ENCODE assay signal across 10 mouse cellular contexts in genomic region chr6:41562598-41562997, GRCm38 (mm10). TPM values are rescaled to one million over a fixed set of nuclear protein-coding genes. Genes with fewer than 3 reads are reported as not detected.
DNase-seq lines count a peak whose midpoint lies in the region; ATAC-seq and TF ChIP-seq lines count a peak whose summit lies in the region.
"Had no signal": no experiment of that assay in that cellular context is flagged by ENCODE, and none has a peak within 500 bp of the region (broad histone marks: within the 10 kb centered on the region; RNA-seq: fewer than 3 reads in every experiment).

No protein-coding gene starts in this region.

- no peak for TF ChIP-seq CTCF in ES-Bruce4 (IDR thresholded peaks at IDR 0.05; ENCODE audit: low read depth, low read length)
- no peak for TF ChIP-seq CTCF in liver, embryonic 14.5 days (IDR thresholded peaks at IDR 0.05; ENCODE audit: low read depth)

- H3K4me1 ChIP-seq in heart, embryonic 13.5 days = no peaks in the 10 kb centered on the region
- peaks cover 9% of the 10 kb centered on the region for H3K4me1 ChIP-seq in ES-Bruce4 (ENCODE audit: control insufficient read depth, insufficient read depth, low read length)
- H3K4me1 ChIP-seq in forebrain, embryonic 16.5 days (replicated peaks; ENCODE audit: control insufficient read depth, insufficient read depth, low read length) = no peaks in the 10 kb centered on the region
- H3K4me1 ChIP-seq in liver, embryonic 14.5 days (replicated peaks; ENCODE audit: control insufficient read depth in 2 of 2, insufficient read depth in 2 of 2, low read length in 1 of 2) = peaks cover 3 to 6% of the 10 kb centered on the region in 2 experiments; a peak in 3 of 4 replicates
- H3K4me1 ChIP-seq: kidney, embryonic 15.5 days had no signal

- H3K4me3 ChIP-seq in heart, embryonic 13.5 days = peak overlapping the region; percentile 33
- H3K4me3 ChIP-seq in ES-Bruce4 (ENCODE audit: low read depth, low read length) = peak overlapping the region; percentile 55
- peak overlapping the region; percentile 36 for H3K4me3 ChIP-seq in forebrain, embryonic 16.5 days (replicated peaks; ENCODE audit: low read length)
- peak overlapping the region in 1 of 2 experiments; percentile 12; a peak in 2 of 4 replicates for H3K4me3 ChIP-seq in liver, embryonic 14.5 days (ENCODE audit: insufficient read depth in 1 of 2, low read depth in 2 of 2, low read length in 2 of 2)
- H3K4me3 ChIP-seq: kidney, embryonic 15.5 days had no signal

- no peak for DNase-seq in heart, postnatal 36 days
- no peak for DNase-seq in liver, embryonic 14.5 days (ENCODE audit: low read depth in 3 of 3, low spot score in 3 of 3)
- no peak for DNase-seq in left cerebral cortex, adult 9 months (ENCODE audit: low spot score in 2 of 2)
- DNase-seq in frontal cortex, adult 2 months (ENCODE audit: extremely low spot score in 1 of 2, low spot score in 1 of 2) = no peak

- ATAC-seq in heart, embryonic 13.5 days (ENCODE audit: extremely low read depth, insufficient number of reproducible peaks, low FRiP score, low TSS enrichment) = no peak
- peak; percentile 37; the same call in 1 of the 2 replicates for ATAC-seq in forebrain, embryonic 16.5 days
- no peak for ATAC-seq in liver, embryonic 14.5 days (ENCODE audit: insufficient read depth)
- ATAC-seq in frontal cortex, adult (ENCODE audit: low TSS enrichment) = no peak

- H3K9me3 ChIP-seq in heart, embryonic 13.5 days = no peaks in the 10 kb centered on the region
- no peaks in the 10 kb centered on the region for H3K9me3 ChIP-seq in ES-Bruce4 (replicated peaks; ENCODE audit: control insufficient read depth, insufficient read depth, low read length, poor library complexity, severe bottlenecking)
- H3K9me3 ChIP-seq in forebrain, embryonic 16.5 days (ENCODE audit: control insufficient read depth, low read length) = no peaks in the 10 kb centered on the region
- no peaks in the 10 kb centered on the region for H3K9me3 ChIP-seq in liver, embryonic 14.5 days (ENCODE audit: control insufficient read depth, low read length)
- H3K9me3 ChIP-seq: kidney, embryonic 15.5 days had no signal

- TF ChIP-seq POLR2A in ES-Bruce4 (IDR thresholded peaks at IDR 0.05; ENCODE audit: insufficient read depth, low read length) = no peak

- TF ChIP-seq EP300 in ES-Bruce4 (IDR thresholded peaks at IDR 0.05; ENCODE audit: insufficient read depth, low read depth, low read length) = no peak
- TF ChIP-seq EP300 in liver, embryonic 14.5 days (IDR thresholded peaks at IDR 0.05; ENCODE audit: low read depth) = no peak

- peak overlapping the region; percentile 51 for H3K4me2 ChIP-seq in heart, embryonic 13.5 days
- peak overlapping the region; percentile 22 for H3K4me2 ChIP-seq in forebrain, embryonic 16.5 days (ENCODE audit: low read length)
- H3K4me2 ChIP-seq in liver, embryonic 14.5 days (ENCODE audit: low read depth) = peak overlapping the region; percentile 52
- H3K4me2 ChIP-seq: kidney, embryonic 15.5 days had no signal

- no peak overlapping the region for H3K27ac ChIP-seq in heart, embryonic 13.5 days (replicated peaks)
- H3K27ac ChIP-seq in ES-Bruce4 (ENCODE audit: insufficient read depth, low read length) = peak overlapping the region; percentile 73
- no peak overlapping the region for H3K27ac ChIP-seq in forebrain, embryonic 16.5 days (ENCODE audit: low read length)
- no peak overlapping the region for H3K27ac ChIP-seq in liver, embryonic 14.5 days
- H3K27ac ChIP-seq: kidney, embryonic 15.5 days; macrophage had no signal

- no peak overlapping the region for H3K9ac ChIP-seq in heart, embryonic 13.5 days
- H3K9ac ChIP-seq in ES-Bruce4 (ENCODE audit: low read depth, poor library complexity, severe bottlenecking) = peak overlapping the region; percentile 83
- no peak overlapping the region for H3K9ac ChIP-seq in forebrain, embryonic 16.5 days (replicated peaks; ENCODE audit: low read depth, low read length)
- no peak overlapping the region for H3K9ac ChIP-seq in liver, embryonic 14.5 days (replicated peaks)
- H3K9ac ChIP-seq: kidney, embryonic 15.5 days had no signal

- H3K36me3 ChIP-seq in heart, embryonic 13.5 days = no peaks in the 10 kb centered on the region
- H3K36me3 ChIP-seq in ES-Bruce4 (ENCODE audit: control insufficient read depth, insufficient read depth, low read length, poor library complexity, severe bottlenecking) = no peaks in the 10 kb centered on the region
- no peaks in the 10 kb centered on the region for H3K36me3 ChIP-seq in forebrain, embryonic 16.5 days (ENCODE audit: control insufficient read depth, insufficient read depth)
- H3K36me3 ChIP-seq in liver, embryonic 14.5 days (replicated peaks; ENCODE audit: control insufficient read depth, insufficient read depth, low read depth) = no peaks in the 10 kb centered on the region
- H3K36me3 ChIP-seq: kidney, embryonic 15.5 days had no signal

- H3K27me3 ChIP-seq in heart, embryonic 13.5 days (replicated peaks) = no peaks in the 10 kb centered on the region; the same call in 1 of the 2 replicates
- no peaks in the 10 kb centered on the region for H3K27me3 ChIP-seq in ES-Bruce4 (ENCODE audit: control insufficient read depth, insufficient read depth, low read length, poor library complexity, severe bottlenecking)
- H3K27me3 ChIP-seq in forebrain, embryonic 16.5 days (replicated peaks; ENCODE audit: control insufficient read depth, insufficient read depth, low read length) = no peaks in the 10 kb centered on the region
- no peaks in the 10 kb centered on the region for H3K27me3 ChIP-seq in liver, embryonic 14.5 days (ENCODE audit: control insufficient read depth, insufficient read depth, low read length)
- H3K27me3 ChIP-seq: kidney, embryonic 15.5 days had no signal

- intact Hi-C loops in heart, postnatal 36 days (cut with DNase I) = no loop called here

- 80% methylated on average over 4 of the region's 4 CpGs for WGBS in heart, embryonic 13.5 days
- WGBS in forebrain, embryonic 16.5 days = 91% methylated on average over 4 of the region's 4 CpGs
- 70% methylated on average over 4 of the region's 4 CpGs for WGBS in liver, embryonic 14.5 days (ENCODE audit: insufficient replicate concordance)

RNA-seq across cellular contexts. Expression of gene Prss2, which starts 41.0 kb away (rescaled TPM):
- polyA plus RNA-seq in heart, embryonic 13.5 days (2015; fragmentation: Nextera tagmentation; extraction: Ambion mirVana) = not detected in 2 replicates
- not detected for total RNA-seq in heart, postnatal 36 days (2021)
- not detected in 2 replicates for polyA plus RNA-seq in ES-Bruce4 (2011; ENCODE audit: insufficient read depth, insufficient read length, low read depth, missing spikeins)
- not detected in 2 replicates for polyA plus RNA-seq in forebrain, embryonic 16.5 days (2015; fragmentation: Nextera tagmentation; extraction: Ambion mirVana)
- polyA plus RNA-seq in liver, embryonic 14.5 days (2012; rRNA removed) = 0.06 and 0.22 TPM in 2 replicates
- 0.29 TPM in 1 of 2 replicates, not detected in the other for polyA plus RNA-seq in liver, embryonic 14.5 days (2014; fragmentation: Nextera tagmentation; extraction: Ambion mirVana)
- 0.16 TPM in 1 of 2 replicates, not detected in the other for polyA plus RNA-seq in frontal cortex, adult 2 months (2012; rRNA removed)
- polyA plus RNA-seq: kidney, embryonic 15.5 days; macrophage had no signal

RNA-seq across cellular contexts. Expression of gene Ephb6, which starts 42.7 kb away (rescaled TPM):
- polyA plus RNA-seq in heart, embryonic 13.5 days (2015; fragmentation: Nextera tagmentation; extraction: Ambion mirVana) = 3.5 and 5.3 TPM in 2 replicates
- total RNA-seq in heart, postnatal 36 days (2021) = 1 to 10 TPM; 1.3 to 2.1 TPM
- 4.0 and 5.7 TPM in 2 replicates for polyA plus RNA-seq in ES-Bruce4 (2011; ENCODE audit: insufficient read depth, insufficient read length, low read depth, missing spikeins)
- polyA plus RNA-seq in forebrain, embryonic 16.5 days (2015; fragmentation: Nextera tagmentation; extraction: Ambion mirVana) = 37.7 and 39.4 TPM in 2 replicates
- 0.49 and 0.58 TPM in 2 replicates for polyA plus RNA-seq in liver, embryonic 14.5 days (2012; rRNA removed)
- 0.36 and 1.0 TPM in 2 replicates for polyA plus RNA-seq in liver, embryonic 14.5 days (2014; fragmentation: Nextera tagmentation; extraction: Ambion mirVana)
- 76.3 and 108 TPM in 2 replicates for polyA plus RNA-seq in frontal cortex, adult 2 months (2012; rRNA removed)
